Mouse (Mus musculus) ovary, adult 18-20 months (tissue): Measurements from ENCODE around the gene Brpf3.
A peak's percentile ranks its signal among the peaks of the same experiment; 100 is the strongest.
"Not testable (repeated sequence)": the region's sequence is repeated elsewhere in the genome, so short reads cannot be mapped to it uniquely, and the experiment has no call there.

Source experiments
- DNase-seq: peaks from one replicate; pipeline ENCODE4 v3.0.0; 2022; ENCODE audit warnings: low spot score, mixed read lengths

Brpf3 gene

GRCm38 (mm10) chr17:28829120-28829519 is 28.2 kb downstream of the Brpf3 start:
- DNase-seq, result no peak

DNA sequence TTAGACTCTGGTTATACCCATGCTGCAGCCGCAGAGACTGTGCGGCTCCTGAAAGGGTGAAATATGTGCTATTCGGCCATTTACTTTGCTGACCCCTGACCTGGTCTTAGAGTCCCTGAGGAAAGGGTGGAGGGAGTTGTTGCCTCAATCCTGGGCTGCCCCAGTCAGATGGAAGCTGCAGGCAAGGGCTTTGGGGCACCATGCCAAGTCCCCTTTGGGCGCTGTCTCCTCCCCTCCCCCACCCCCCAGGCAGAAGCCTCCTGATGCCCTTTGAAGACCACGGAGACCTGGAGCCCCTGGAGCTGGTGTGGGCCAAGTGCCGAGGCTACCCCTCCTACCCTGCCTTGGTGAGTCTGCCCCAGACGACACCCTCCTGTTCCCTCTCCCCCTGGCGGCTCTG is 30.2 kb downstream of the Brpf3 start:
- DNase-seq, result no peak

GRCm38 (mm10) chr17:28832040-28832439 is 31.1 kb downstream of the Brpf3 start:
- no peak for DNase-seq

DNA sequence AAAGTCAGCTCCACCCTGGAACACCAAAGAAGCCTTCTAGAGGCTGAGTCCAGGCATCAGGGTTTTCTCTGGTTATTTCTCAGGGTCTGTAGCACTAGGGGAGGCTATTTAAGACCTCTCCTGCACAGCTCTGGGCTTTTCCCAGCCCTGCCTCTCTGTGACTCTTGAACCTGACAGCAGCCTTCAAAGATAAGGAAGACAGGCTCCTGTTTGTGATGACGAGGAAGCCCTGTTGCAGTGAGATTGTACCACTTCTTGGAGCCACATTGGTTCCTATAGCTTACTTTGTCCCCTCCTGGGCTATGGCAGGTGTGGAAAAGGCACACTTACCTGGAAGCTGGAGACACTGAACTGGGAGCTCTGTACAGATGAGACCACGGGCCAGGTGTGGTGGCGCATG is 32.0 kb downstream of the Brpf3 start:
- DNase-seq, result no peak

- DNase-seq, result no peak
Measured at GRCm38 (mm10) chr17:28834676-28835075, 33.8 kb downstream of the Brpf3 start.

DNA sequence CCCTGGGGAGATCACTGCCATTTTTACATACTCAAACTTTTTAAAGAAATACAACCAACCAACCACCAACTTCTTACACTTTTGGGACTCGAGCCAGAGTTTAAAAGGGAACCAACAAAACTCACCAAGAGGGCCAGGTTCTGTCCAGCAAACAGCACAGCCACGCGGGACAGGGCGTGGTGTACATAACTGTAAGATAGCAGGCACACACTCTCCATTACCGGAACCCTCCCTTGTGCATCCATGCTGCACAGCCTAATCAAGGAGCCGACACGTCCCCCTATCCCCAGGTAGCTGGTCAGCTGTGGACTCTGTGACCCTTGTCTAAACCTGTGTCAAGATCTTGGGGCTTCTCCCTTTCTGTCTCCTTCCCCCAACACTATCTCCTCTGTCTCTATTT is 37.0 kb downstream of the Brpf3 start:
- no peak for DNase-seq

DNA sequence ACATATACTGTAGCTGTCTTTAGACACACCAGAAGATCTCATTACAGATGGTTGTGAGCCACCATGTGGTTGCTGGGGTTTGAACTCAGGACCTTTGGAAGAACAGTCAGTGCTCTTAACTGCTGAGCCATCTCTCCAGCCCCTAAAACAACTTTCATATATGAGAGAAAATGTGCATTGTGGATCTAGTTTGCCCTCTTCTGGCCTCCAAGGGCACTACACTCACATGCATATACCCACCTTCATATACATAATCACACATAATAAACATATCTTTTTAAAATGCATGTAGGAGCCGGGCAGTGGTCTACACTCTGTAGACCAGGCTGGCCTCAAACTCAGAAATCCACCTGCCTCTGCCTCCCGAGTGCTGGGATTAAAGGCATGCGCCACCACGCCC is 41.1 kb downstream of the Brpf3 start:
- DNase-seq, result not testable (repeated sequence)

DNA sequence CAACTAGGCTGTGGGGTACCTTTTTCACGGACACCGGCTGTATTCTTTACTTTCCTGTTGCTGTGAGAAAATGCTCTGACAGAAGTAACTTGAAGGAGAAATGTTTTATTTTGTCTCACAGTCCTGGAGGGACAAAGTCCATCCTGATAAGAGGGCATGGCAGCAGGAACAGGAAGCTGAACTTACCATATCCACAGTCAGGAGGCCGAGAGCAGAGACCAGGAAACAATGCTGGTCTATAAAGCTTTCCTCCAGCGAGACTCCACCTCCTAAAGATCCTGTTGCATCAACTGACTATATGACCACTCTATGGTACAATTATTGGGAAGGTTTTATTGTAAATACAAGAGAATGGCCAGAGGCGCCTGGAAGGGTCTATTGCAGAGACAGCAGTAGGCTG is 42.8 kb downstream of the Brpf3 start:
- no peak for DNase-seq

GRCm38 (mm10) chr17:28846974-28847617 is 46.2 kb downstream of the Brpf3 start:
- no peak for DNase-seq

GRCm38 (mm10) chr17:28850511-28850910 is 49.6 kb downstream of the Brpf3 start:
- DNase-seq, result no peak

GRCm38 (mm10) chr17:28854377-28854776 is 53.5 kb downstream of the Brpf3 start:
- DNase-seq, result no peak

GRCm38 (mm10) chr17:28855166-28855885 is 54.4 kb downstream of the Brpf3 start:
- DNase-seq, result peak; percentile 26

DNA sequence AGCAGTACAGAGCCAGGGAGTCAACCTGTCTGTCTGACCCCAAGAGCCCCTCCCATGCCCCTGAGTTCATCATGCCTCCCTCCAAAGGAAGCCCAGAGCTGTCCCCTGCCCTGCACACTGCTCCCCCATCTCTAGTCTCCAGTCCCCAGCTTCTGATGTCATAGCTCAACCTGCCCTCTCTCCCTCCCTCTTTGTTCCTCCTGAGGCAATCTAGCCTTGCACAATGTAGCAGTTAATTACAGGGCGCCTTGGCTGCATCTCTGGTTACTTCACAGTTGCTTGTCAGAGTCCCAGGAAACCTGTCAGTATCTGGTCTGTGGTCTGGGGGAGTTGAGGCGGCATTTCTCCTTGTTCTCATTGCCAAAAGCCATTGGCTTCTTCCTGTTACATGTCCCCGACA is 55.1 kb downstream of the Brpf3 start:
- DNase-seq, result no peak

DNA sequence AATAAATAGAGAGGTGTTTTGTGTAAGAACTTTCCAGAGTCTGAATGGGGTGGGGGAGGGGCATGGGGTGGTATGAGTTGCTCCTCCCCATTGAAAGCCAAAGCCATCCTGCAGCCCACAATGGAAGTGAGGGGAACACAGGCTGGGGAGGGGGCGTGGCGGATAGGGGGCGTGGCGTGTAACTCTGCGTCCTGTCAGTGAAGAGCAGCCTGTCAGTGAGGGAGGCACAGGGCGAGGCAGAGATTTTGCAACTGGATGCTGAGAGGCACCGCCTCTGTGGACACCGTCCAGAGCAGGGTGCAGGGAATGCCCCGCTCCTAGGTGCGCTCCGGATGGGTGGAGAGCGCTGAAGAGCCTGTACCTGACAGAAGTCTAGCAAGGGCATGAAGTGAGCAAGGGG is 57.3 kb downstream of the Brpf3 start, which contains the start of gene Pnpla1:
Gene Pnpla1 (plus strand): TSS at position 207 of the 400 bp plus-strand sequence.
- no peak for DNase-seq

DNA sequence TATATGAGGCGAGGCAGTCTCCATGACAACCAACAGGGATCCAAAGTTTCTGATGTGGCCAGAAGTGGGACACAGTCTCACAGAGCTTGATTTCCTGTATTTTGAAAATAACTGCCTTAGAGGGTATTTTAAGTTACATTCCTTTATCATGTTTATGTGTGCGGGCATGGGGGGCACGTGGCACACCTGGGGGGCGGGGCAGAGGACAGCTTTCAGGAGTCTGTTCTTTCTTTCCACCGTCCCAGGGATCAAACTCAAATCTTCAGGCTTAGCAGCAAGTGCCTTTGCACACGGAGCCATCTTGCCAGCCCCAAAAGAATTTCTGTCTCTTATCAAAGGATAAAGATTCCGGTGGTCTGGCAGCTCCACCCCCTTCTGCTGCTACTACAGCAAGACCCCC is 63.0 kb downstream of the Brpf3 start:
- DNase-seq, result no peak

DNA sequence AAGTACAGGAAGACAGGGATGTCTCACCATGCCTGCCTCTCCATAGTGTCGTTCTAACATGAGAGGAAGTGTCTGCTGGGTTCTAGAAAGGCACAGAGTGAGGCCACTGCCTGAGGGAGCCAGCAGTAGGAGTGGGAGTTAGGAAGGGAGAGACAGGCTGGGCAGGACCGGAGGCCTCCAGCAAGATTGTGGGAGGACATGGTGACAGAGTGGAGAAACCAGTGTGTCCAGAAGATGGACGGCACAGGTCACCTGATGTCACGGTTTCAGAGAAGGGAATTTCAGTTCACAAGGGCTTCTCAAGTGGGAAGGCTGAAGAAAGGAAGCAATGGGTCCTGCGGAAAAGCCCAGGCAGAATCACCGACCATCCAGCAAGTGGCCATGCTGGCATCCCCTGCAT is 63.6 kb downstream of the Brpf3 start:
- no peak for DNase-seq

- no peak for DNase-seq
Measured at GRCm38 (mm10) chr17:28866921-28867320, 66.0 kb downstream of the Brpf3 start.

DNA sequence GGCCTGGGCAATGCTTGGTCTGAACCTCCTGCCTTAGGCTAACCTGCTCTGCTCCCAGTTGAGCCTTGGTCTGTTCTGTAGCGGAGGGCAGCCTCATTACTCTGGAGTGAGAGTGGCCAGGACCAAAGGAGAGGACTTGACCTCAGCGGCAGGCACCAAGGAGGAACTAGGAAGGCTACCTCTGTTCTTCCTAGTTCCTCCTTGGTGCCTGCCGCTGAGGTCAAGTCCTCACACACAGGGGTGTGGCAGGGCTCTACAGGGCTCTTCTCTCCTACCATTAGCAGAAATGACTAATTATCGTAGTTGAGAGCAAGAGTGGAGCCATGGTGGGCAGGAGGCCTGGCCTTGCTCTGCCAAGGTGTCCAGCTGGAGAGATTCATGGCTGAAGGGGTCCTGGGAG is 66.5 kb downstream of the Brpf3 start:
- no peak for DNase-seq

DNA sequence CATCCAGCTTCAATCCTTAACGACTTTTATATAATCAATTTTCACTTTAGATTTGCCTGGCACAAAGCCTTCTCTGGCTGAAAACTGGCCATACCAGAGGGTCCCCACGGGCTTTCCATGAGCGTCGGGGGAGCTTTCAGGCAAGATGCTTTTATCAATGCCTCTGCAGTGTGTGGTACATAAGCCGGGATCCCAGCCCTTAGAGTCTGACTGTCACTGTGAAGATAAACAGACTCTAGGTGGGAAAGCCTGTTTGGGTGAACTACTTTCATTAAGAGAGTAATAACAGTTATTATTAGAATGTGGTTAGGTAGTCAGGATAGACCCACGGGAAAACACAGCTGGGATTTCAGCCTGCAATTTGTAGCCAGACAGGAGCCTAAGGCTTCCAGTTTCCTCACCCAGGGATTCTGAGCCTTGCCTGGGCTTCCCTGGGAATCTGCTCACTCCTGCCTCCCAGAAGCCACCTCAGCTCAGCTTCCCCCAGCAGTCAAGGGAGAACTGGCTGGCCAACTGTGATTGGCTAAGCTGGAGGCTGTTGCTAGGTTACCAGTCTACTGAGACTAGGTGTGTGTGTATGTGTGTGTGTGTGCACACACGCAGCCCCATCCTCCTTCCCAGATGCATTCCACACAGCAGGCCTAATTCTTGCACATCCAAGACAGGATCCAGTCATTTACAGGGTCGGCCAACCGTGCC is 68.7 kb downstream of the Brpf3 start:
- no peak for DNase-seq

DNA sequence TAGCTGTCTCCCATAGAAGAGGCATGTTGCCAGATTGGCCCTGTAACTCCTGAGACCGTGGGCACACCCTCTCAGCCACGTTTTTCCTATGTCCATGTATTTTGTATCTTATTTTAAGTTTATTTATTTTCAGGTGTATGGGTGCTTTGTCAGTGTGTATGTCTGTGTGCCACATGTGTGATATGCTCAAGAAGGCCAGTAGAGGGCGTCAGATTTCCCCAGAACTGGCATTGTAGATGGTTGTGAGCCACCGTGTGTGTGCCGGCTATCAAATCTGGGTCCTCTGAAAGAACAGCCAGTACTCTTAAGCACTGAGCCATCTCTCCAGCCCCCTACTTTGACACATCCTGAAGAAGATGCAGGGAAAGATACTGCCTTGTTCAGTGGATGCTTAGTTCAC is 69.5 kb downstream of the Brpf3 start:
- DNase-seq, result no peak

GRCm38 (mm10) chr17:28871831-28872230 is 70.9 kb downstream of the Brpf3 start:
- no peak for DNase-seq

DNA sequence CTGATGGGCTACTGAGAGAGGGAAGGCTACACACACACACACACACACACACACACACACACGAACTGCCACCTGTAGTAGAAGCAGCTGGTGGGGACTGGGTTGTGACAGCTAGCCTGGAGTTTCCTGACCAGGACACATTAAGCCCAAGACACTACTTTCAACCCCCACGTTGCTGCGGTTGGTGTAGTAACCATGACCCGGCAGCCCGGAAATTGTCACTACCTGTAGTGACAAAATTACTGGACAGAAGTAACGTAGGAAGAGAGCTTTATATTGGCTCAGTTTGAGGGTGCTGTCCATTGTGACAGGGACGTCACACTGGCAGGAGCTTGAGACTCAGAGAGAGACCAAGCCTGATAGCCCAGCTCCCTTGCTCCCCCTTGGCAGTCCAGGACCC is 71.4 kb downstream of the Brpf3 start:
- no peak for DNase-seq

DNA sequence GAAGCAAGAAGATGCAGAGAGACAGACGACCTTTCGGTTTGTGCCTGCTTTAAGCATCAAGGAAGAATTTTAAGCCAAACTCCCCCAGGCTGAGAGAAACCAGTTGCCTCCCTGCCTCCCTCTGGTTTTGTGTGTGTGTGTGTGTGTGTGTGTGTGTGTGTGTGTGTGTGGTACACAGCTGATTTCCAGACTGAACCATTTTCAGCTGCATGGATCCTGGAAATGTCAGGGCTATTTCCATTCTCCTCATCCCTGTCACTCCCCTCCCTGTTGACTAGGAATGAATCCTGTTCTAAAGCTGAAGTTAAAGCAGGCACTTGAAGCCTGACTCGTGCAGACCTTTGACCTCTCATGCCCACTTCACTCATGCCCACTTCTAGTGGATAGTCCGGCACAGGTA is 73.3 kb downstream of the Brpf3 start:
- DNase-seq, result no peak
